Mouse (Mus musculus) bone marrow macrophage, adult 2 months (primary cell): ENCODE results near the gene Hexb.

ENCODE experiments used
- CTCF ChIP-seq: IDR thresholded peaks from 2 replicates; pipeline ENCODE4 v1.5.1; 2012; ENCODE audit warnings: low read depth, mild to moderate bottlenecking, low read length, moderate library complexity
- POLR2A ChIP-seq: IDR thresholded peaks from 2 replicates; pipeline ENCODE4 v1.6.1; 2012; ENCODE audit warnings: mild to moderate bottlenecking, low read depth, low read length, borderline replicate concordance

GRCm38 (mm10) chr13:97182821-97183220 lies 15.3 kb downstream of the Hexb start:
- TF ChIP-seq CTCF: no peak
- no peak for TF ChIP-seq POLR2A
